Mouse (Mus musculus): ENCODE results near the gene Rab8a. TPM values are rescaled to one million over a fixed set of nuclear protein-coding genes. Genes with fewer than 3 reads are reported as not detected.

The Rab8a gene
- polyA plus RNA-seq, 1 experiment from 2014 or later = 141 TPM

DNA sequence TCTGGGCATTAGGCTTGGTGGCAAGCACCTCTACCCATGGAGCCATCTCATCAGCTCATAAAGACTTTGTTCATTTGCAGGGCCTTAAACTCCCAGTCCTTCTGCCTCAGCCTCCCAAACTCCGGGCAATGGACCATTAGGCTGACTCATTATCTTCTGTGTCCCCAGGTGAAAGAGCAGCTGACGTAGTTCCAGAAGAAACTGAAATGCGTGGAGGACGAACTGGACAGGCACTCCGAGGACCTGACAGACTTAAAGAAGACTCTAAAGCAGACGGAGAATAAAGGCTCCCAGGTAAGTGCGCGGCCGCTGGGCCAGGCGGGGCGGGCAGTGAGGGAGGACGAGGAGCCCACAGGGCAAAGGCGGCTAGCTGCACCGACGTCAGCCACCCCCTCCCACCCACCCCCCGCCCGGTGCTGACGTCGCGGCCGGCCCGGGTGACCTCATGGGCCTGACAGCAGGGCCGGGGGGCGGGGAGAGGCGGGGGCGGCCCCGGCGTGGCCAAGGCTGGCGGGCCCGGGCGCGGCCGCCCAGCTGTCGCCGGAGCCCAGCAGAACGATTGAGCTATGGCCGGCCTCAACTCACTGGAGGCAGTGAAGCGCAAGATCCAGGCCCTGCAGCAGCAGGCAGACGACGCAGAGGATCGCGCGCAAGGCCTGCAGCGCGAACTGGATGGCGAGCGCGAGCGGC is 26.1 kb upstream of the Rab8a start, which contains the start of gene Tpm4:
Gene Tpm4 (plus strand): TSS at position 220 of the 690 bp plus-strand sequence.
- ATAC-seq (ENCODE audit: insufficient read depth, low FRiP score, low read depth) = peak; percentile 80
- Histone ChIP-seq H3K4me3 (replicated peaks) (peak within 1 kb of the TSS; percentile 87), H3K9ac (peak within 1 kb of the TSS; percentile 95), H3K4me1 (peaks cover 10% of the 10 kb centered on the region), H3K27me3 (replicated peaks) (no peaks in the 10 kb centered on the region), H3K9me3 (no peaks in the 10 kb centered on the region), H3K36me3 (peaks cover 13% of the 10 kb centered on the region), H3K4me2 (peak within 1 kb of the TSS; percentile 76), H3K27ac (peak within 1 kb of the TSS; percentile 99)
- WGBS = under 1% methylated on average over 32 of the region's 49 CpGs

DNA sequence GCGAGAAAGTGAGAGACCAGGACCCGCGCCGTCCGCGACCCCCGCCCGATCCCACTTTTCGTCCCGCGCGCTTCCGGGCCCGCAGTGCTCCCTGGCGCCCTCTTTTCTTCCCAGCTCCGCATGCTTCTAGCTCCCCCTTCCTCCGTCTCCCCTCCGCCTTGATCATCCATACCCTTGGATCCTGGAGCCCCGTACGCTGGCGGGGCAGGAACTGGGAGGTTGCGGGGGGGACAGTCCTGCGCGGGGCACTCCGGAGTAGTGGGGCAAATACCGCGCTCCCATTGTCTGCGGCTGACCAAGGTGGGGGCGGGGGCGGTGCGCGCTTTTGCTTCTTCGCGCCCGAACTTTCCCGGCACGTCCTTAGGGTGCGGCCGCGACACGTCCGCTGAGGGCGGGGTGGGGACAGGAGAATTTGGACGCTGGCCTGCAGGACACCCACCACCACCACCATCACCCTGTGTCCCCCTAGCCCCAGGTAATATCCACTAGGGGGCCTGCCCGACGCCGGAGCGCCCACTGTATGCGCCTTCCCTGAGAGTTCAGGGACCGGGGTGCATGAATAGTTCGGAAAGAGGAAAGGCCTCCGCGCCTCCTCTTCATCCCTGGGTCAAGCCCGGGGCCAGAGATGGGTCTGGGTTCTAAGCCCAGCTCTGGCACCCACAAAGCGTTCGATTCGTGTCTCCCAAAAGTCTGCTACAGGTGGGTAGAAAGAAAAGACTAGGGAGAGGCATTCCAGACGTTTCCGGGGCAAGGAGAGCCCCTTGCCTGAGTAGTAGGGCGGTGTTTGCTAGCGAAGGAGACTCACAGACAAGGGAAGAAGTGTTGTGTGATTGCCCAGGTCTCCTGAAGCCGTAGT is 25.3 kb upstream of the Rab8a start:
- Histone ChIP-seq H3K4me3 (replicated peaks) (peak overlapping the region; percentile 87), H3K4me2 (peak overlapping the region; percentile 76), H3K36me3 (peaks cover 19% of the 10 kb centered on the region), H3K4me1 (peaks cover 10% of the 10 kb centered on the region), H3K27ac (peak overlapping the region; percentile 99), H3K9me3 (no peaks in the 10 kb centered on the region), H3K9ac (peak overlapping the region; percentile 95), H3K27me3 (replicated peaks) (no peaks in the 10 kb centered on the region)
- under 1% methylated on average over 61 of the region's 62 CpGs for WGBS
- ATAC-seq (ENCODE audit: insufficient read depth, low FRiP score, low read depth) = peak; percentile 45

DNA sequence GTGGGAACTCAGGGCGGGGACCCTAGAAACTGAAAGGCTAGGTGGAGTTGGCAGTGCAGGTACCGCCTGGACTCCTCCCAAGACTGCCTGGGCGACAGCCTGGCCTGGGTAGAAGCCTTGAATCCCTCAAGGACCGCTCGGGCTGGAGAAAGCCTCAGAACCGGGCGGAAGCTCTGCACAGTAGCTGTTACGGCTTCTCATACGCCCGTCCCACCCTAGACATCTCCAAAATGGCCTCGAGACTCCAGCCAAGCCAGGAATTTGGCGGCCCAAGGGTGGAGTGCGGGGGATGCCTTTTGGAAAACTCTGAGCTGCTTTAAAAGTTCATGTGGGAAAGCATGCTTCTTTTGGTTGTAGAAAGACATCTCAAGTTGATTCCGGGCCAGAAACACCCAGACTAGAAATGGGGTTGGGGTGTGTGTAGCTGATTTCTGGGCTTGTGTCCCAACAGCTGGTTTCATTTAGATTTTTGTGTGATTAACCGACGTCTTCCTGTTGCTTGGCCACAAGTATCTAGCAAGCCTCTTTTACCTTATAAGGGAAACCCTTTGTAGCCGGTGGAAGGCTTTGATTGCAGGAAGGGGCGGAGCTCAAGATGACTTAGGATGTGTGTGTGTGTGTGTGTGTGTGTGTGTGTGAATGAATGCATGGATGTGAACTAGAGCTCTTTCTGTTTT is 24.6 kb upstream of the Rab8a start:
- peaks cover 10% of the 10 kb centered on the region for H3K4me1 ChIP-seq
- H3K27ac ChIP-seq = peak overlapping the region; percentile 99
- H3K36me3 ChIP-seq = peaks cover 26% of the 10 kb centered on the region
- no peaks in the 10 kb centered on the region for H3K27me3 ChIP-seq (replicated peaks)
- H3K4me3 ChIP-seq (replicated peaks) = peak overlapping the region; percentile 87
- peak; percentile 56 for ATAC-seq (ENCODE audit: insufficient read depth, low FRiP score, low read depth)
- peak overlapping the region; percentile 95 for H3K9ac ChIP-seq
- 1% methylated on average over 18 of the region's 18 CpGs for WGBS
- no peaks in the 10 kb centered on the region for H3K9me3 ChIP-seq
- H3K4me2 ChIP-seq = peak overlapping the region; percentile 76

DNA sequence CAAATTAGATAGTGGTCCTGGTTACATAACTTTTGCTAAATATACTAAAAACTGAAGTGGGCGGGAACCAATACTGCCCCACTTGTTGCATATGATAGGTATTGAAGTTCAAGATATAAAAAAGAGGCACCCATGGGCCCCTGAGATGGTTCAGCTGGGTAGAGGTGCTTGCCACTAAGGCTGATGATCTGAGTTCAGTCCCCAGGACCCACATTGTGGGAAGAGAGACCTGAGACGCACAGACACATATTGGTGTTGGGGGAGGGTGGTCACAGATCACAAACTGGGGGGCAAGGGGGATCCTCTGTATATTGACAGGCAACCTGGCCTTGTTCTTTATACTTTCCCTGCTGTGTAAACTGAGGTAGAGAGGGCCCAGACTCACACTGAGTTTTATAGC is 23.6 kb upstream of the Rab8a start:
- no peak overlapping the region for H3K27ac ChIP-seq
- 78% methylated on average over 2 of the region's 2 CpGs for WGBS
- peaks cover 10% of the 10 kb centered on the region for H3K4me1 ChIP-seq
- no peak overlapping the region for H3K9ac ChIP-seq
- peaks cover 32% of the 10 kb centered on the region for H3K36me3 ChIP-seq
- no peaks in the 10 kb centered on the region for H3K27me3 ChIP-seq (replicated peaks)
- H3K4me2 ChIP-seq = peak overlapping the region; percentile 76
- ATAC-seq (ENCODE audit: insufficient read depth, low FRiP score, low read depth) = no peak
- no peaks in the 10 kb centered on the region for H3K9me3 ChIP-seq
- H3K4me3 ChIP-seq (replicated peaks) = 0 out of 2 replicates have a peak overlapping the region, but pooled peaks have one; percentile 87

DNA sequence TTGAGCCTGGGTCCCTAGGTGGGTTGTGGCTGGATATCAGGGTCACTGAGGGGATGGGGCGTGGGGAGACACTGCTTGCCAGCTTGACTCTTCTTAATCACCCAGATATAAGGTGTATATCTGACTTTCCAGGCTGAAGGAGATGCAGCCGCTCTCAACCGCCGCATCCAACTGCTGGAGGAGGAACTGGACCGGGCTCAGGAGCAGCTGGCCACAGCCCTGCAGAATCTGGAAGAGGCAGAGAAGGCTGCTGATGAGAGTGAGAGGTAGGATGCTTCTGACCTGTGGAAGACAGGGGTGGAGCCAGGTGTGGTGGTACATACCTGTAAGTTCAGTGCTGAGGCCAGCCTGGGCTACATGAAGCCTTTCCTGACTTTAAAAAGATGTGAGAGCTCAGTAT is 22.5 kb upstream of the Rab8a start:
- 94% methylated on average over 5 of the region's 5 CpGs for WGBS

DNA sequence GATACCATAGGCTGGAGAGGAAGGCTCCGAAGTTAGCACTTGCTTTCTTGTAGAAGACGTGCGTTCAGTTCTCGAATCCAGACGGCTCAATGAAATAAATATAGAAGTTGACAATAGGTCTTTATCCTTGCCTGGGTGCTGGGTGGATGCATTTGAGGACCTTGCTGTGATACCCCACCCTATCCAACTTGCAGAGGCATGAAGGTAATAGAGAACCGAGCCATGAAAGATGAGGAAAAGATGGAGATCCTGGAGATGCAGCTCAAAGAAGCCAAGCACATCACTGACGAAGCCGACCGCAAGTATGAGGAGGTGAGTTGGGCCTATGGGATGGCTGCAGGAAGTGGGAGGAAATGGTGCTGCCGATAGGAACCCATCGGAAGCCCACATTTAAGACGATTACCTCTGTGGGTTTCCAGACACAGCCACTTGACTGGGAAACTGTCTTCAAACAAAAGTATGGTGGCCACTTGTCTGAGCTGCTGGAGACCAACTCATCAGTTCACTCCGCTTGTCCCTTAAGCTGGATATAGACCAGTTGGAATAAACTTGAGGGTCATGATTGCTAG is 17.7 kb upstream of the Rab8a start:
- no peak overlapping the region for H3K27ac ChIP-seq

More for the DNA sequence above, 22.5 kb upstream of the Rab8a start:
- peaks cover 41% of the 10 kb centered on the region for H3K36me3 ChIP-seq
- H3K4me2 ChIP-seq = no peak overlapping the region
- no peak overlapping the region for H3K4me3 ChIP-seq (replicated peaks)
- no peaks in the 10 kb centered on the region for H3K27me3 ChIP-seq (replicated peaks)
- no peaks in the 10 kb centered on the region for H3K9me3 ChIP-seq
- peaks cover 7% of the 10 kb centered on the region; the same call in 1 of the 2 replicates for H3K4me1 ChIP-seq
- no peak overlapping the region for H3K9ac ChIP-seq
- no peak for ATAC-seq (ENCODE audit: insufficient read depth, low FRiP score, low read depth)
- no peak overlapping the region for H3K27ac ChIP-seq

DNA sequence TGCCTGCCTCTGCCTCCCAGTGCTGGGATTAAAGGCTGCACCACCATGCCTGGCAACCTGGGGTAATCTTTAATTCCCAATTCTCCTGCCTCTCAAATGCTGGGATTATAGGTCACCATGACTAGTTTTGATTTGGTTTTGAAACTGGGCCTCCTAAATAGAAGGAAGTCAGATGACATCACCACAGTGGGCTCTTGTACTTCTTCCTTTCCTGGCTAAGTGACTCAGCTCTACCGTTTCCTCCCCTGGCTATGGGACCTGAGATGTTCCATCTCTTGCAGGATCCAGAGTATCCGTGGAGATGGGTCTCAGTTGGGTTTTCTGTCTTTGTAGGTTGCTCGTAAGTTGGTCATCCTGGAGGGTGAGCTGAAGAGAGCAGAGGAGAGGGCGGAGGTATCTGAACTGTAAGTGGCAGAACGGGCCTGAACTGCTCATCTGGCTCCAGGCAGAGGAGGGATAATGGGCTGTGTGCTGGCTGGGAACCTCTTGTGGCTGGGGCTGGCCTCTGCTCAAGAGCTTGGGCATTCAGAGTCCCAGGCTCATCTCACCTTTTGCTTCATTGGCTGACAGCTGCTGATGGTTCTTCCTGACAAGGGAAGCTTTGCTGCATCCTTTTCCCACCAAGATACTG is 16.5 kb upstream of the Rab8a start:
- WGBS = 88% methylated on average over 5 of the region's 5 CpGs
- ATAC-seq (ENCODE audit: insufficient read depth, low FRiP score, low read depth) = no peak
- Histone ChIP-seq H3K27me3 (replicated peaks) (no peaks in the 10 kb centered on the region), H3K9me3 (no peaks in the 10 kb centered on the region), H3K4me1 (peaks cover 11% of the 10 kb centered on the region; the same call in 1 of the 2 replicates), H3K4me3 (replicated peaks) (no peak overlapping the region), H3K36me3 (peaks cover 75% of the 10 kb centered on the region), H3K4me2 (no peak overlapping the region), H3K27ac (no peak overlapping the region), H3K9ac (no peak overlapping the region)

More for the DNA sequence above, 17.7 kb upstream of the Rab8a start:
- ATAC-seq (ENCODE audit: insufficient read depth, low FRiP score, low read depth) = no peak
- peaks cover 11% of the 10 kb centered on the region; the same call in 1 of the 2 replicates for H3K4me1 ChIP-seq
- H3K9ac ChIP-seq = no peak overlapping the region
- no peaks in the 10 kb centered on the region for H3K27me3 ChIP-seq (replicated peaks)
- no peak overlapping the region for H3K4me3 ChIP-seq (replicated peaks)
- peaks cover 74% of the 10 kb centered on the region for H3K36me3 ChIP-seq
- no peaks in the 10 kb centered on the region for H3K9me3 ChIP-seq
- 88% methylated on average over 13 of the region's 13 CpGs for WGBS
- H3K4me2 ChIP-seq = no peak overlapping the region

DNA sequence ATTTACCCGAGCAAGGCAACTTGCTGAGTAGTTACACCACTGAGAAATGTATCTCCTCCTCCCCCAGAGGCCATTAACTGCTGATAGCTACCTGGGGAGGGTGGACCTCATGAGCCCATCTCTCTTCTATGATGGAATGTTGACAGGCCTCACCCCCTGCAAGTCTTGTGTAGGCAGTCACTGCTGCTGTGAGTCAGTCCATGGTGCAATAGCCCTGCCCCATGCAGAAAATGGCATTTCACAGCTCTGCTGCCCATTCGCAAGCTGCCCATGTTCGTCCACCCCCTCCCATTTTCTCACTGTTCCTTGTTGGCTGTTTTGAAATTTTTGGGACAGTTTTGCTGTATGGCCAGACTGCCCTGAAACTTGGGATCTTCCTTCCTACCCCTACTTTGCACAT is 15.5 kb upstream of the Rab8a start:
- Histone ChIP-seq H3K27ac (no peak overlapping the region), H3K4me3 (replicated peaks) (no peak overlapping the region), H3K4me2 (no peak overlapping the region), H3K27me3 (replicated peaks) (no peaks in the 10 kb centered on the region), H3K36me3 (peaks cover 74% of the 10 kb centered on the region), H3K4me1 (peaks cover 11% of the 10 kb centered on the region; the same call in 1 of the 2 replicates), H3K9me3 (no peaks in the 10 kb centered on the region), H3K9ac (no peak overlapping the region)
- no peak for ATAC-seq (ENCODE audit: insufficient read depth, low FRiP score, low read depth)
- WGBS = 87% methylated on average over 3 of the region's 3 CpGs

DNA sequence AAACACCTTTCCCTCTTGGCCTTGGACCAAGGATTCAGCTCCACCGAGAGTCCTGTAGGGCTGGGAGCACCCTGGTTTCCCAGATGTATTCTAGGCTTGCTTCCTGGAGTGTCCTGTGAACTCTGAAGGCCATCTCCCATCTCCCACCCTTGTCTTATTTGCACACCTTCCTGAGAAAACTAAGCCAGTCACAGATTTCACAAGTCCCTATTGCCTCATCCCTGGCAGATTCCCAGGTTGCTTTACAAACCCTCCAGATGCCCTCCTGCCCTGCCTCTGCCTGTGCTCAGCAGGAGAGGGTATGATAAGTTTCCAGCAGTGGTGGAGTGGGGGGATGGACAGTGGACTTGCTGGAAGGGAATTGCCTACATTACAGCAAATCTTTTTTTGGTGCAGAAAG is 14.9 kb upstream of the Rab8a start:
- peaks cover 11% of the 10 kb centered on the region; the same call in 1 of the 2 replicates for H3K4me1 ChIP-seq
- WGBS = 76% methylated on average over 1 of the region's 1 CpGs
- H3K27ac ChIP-seq = no peak overlapping the region
- no peaks in the 10 kb centered on the region for H3K9me3 ChIP-seq
- no peak overlapping the region for H3K9ac ChIP-seq
- H3K4me2 ChIP-seq = no peak overlapping the region
- H3K27me3 ChIP-seq (replicated peaks) = no peaks in the 10 kb centered on the region
- no peak for ATAC-seq (ENCODE audit: insufficient read depth, low FRiP score, low read depth)
- H3K36me3 ChIP-seq = peaks cover 72% of the 10 kb centered on the region
- no peak overlapping the region for H3K4me3 ChIP-seq (replicated peaks)

DNA sequence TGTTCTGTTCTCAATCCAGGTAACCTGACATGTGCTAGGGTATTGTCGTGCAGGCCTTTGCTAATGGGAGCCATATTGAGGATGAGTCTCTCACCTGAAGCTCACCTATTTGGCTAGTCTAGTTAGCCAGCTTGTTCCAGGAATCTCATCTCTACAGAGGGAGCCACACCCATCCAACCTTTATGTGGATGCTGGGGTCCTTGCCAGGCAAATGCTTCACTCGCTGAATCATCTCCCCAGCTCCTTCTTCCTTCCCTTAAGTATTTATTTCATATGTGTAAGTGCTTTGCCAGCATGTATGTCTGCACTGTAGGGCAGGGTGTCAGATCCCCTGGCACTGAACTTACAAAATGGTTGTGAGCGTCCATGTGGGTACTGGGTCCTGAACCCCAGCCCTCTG is 14.4 kb upstream of the Rab8a start:
- peaks cover 71% of the 10 kb centered on the region for H3K36me3 ChIP-seq
- no peak overlapping the region for H3K9ac ChIP-seq
- H3K4me3 ChIP-seq (replicated peaks) = no peak overlapping the region
- H3K4me2 ChIP-seq = no peak overlapping the region
- H3K27me3 ChIP-seq (replicated peaks) = no peaks in the 10 kb centered on the region
- H3K27ac ChIP-seq = no peak overlapping the region
- no peak for ATAC-seq (ENCODE audit: insufficient read depth, low FRiP score, low read depth)
- peaks cover 11% of the 10 kb centered on the region; the same call in 1 of the 2 replicates for H3K4me1 ChIP-seq
- WGBS = 83% methylated on average over 3 of the region's 3 CpGs
- no peaks in the 10 kb centered on the region for H3K9me3 ChIP-seq

DNA sequence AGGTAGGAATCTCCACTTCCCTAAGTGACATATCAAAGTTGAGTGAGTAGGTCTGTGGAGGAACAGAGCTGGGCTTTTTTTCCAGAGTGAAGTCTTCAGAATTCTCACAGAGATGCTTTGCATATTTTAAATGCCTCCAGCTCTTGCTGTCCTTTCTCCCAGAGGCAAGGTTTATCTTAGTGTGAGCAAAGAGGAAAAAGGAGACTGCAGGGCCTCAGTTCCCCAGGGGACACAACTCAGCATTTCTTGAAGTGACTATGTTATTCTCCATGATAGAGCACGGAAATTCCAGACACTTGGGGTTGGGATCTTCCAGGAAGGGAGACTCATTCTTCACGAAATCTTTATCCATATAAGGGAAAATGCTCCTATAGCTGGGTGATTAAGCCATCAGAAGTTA is 13.7 kb upstream of the Rab8a start:
- Histone ChIP-seq H3K9me3 (no peaks in the 10 kb centered on the region), H3K4me1 (peaks cover 11% of the 10 kb centered on the region; the same call in 1 of the 2 replicates), H3K4me3 (replicated peaks) (no peak overlapping the region), H3K9ac (no peak overlapping the region), H3K27me3 (replicated peaks) (no peaks in the 10 kb centered on the region), H3K4me2 (no peak overlapping the region), H3K36me3 (peaks cover 74% of the 10 kb centered on the region), H3K27ac (no peak overlapping the region)
- WGBS = 60% methylated on average over 2 of the region's 2 CpGs
- ATAC-seq (ENCODE audit: insufficient read depth, low FRiP score, low read depth) = no peak
